Mouse (Mus musculus) heart, adult 2 months (tissue): ENCODE data around the gene Zfp329.

Source experiments
- CTCF ChIP-seq: fragments of 200-600 bp; IDR thresholded peaks from 2 replicates; pipeline ENCODE4 v1.8.1; 2022; ENCODE audit warnings: antibody characterized with exemption, mild to moderate bottlenecking, moderate library complexity
- EP300 ChIP-seq: fragments of 200-500 bp; IDR thresholded peaks from 2 replicates; pipeline ENCODE4 v1.6.1; 2011; ENCODE audit warnings: low read depth, low read length, control low read depth; ENCODE audit not compliant: insufficient read depth
- POLR2A ChIP-seq: fragments of 200-500 bp; IDR thresholded peaks from 2 replicates; pipeline ENCODE4 v1.6.1; 2011; ENCODE audit warnings: mild to moderate bottlenecking, low read depth, low read length, control low read depth; ENCODE audit not compliant: insufficient read depth

- TF ChIP-seq POLR2A (no peak), EP300 (no peak), CTCF (no peak)
Observed at GRCm38 (mm10) chr7:12780151-12780830, 38.4 kb downstream of the Zfp329 start.
